Mouse (Mus musculus) brain, embryonic 14.5 days (tissue): ENCODE measurements around the gene Btbd9.

Source experiments
- CTCF ChIP-seq: fragments of 200-500 bp; IDR thresholded peaks from 2 replicates; pipeline ENCODE4 v1.5.1; 2012; ENCODE audit warnings: inconsistent platforms, mild to moderate bottlenecking, moderate library complexity, borderline replicate concordance; ENCODE audit not compliant: insufficient read depth, insufficient read length; ENCODE audit errors: extremely low read depth
- POLR2A ChIP-seq: fragments of 200-500 bp; IDR thresholded peaks from 2 replicates; pipeline ENCODE4 v1.6.1; 2012; ENCODE audit warnings: mild to moderate bottlenecking, inconsistent platforms, borderline replicate concordance; ENCODE audit not compliant: poor library complexity, insufficient read depth, insufficient read length, severe bottlenecking; ENCODE audit errors: extremely low read depth

DNA sequence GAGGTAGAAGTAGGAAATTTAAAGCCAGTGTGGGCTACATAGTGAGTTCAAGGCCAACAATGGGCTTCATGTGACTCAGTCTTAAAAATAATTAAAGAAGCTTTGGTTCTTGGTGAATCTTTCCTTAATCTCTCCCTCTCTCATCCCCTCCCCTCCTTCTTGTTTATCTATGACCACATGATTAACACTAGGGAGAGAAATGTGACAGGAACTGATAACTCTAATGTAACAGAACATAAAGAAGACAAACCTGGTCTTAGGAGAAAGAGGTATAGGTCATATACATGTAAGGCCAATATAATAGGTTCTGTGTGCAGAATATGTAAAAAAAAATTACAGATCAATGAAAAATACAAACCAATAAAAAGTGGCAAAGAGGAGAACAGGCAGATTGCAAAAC lies 37.1 kb upstream of the Btbd9 start:
- TF ChIP-seq CTCF (no peak), POLR2A (no peak)
